Mouse (Mus musculus) MEL (cell line): ENCODE results near the gene Tmc6.

Experiments
- BHLHE40 ChIP-seq: IDR thresholded peaks from 2 replicates; pipeline ENCODE4 v1.6.1; 2012; ENCODE audit warnings: low read depth, mild to moderate bottlenecking, inconsistent platforms, low read length, improper control_type of control experiment, borderline replicate concordance
- CTCF ChIP-seq, 3 experiments: IDR thresholded peaks in 2 of 3; conservative IDR thresholded peaks in 1 of 3; 2 replicates each; pipeline ENCODE4 v1.5.1; 2011 to 2012; ENCODE audit warnings: low read length in 3 of 3, low read depth in 2 of 3, mild to moderate bottlenecking in 2 of 3, improper control_type of control experiment in 1 of 3, inconsistent platforms in 1 of 3, mixed read lengths in 1 of 3, moderate library complexity in 1 of 3; ENCODE audit not compliant: control insufficient read depth in 1 of 3, insufficient read depth in 1 of 3, poor library complexity in 1 of 3, severe bottlenecking in 1 of 3
- ETS1 ChIP-seq: IDR thresholded peaks from 2 replicates; pipeline ENCODE4 v1.6.1; 2012; ENCODE audit warnings: low read depth, mild to moderate bottlenecking, inconsistent platforms, low read length, improper control_type of control experiment, moderate library complexity
- MAX ChIP-seq: IDR thresholded peaks from 2 replicates; pipeline ENCODE4 v1.6.1; 2011; ENCODE audit warnings: low read length, improper control_type of control experiment
- NELFE ChIP-seq: IDR thresholded peaks from 2 replicates; pipeline ENCODE4 v1.6.1; 2011; ENCODE audit warnings: low read depth, low read length, improper control_type of control experiment
- POLR2A ChIP-seq, 2 experiments: IDR thresholded peaks; 2 replicates each; pipeline ENCODE4 v1.6.1; 2011 to 2012; ENCODE audit warnings: low read length in 2 of 2, mild to moderate bottlenecking in 2 of 2, control low read depth in 1 of 2, improper control_type of control experiment in 1 of 2, low read depth in 1 of 2, moderate library complexity in 1 of 2; ENCODE audit not compliant: control insufficient read depth in 1 of 2, insufficient read depth in 1 of 2, poor library complexity in 1 of 2
- SMC3 ChIP-seq: IDR thresholded peaks from 2 replicates; pipeline ENCODE4 v1.6.1; 2011; ENCODE audit warnings: low read depth, low read length, improper control_type of control experiment
- USF1 ChIP-seq: IDR thresholded peaks from 2 replicates; pipeline ENCODE4 v1.6.1; 2014; ENCODE audit warnings: low read depth, mild to moderate bottlenecking, inconsistent platforms, low read length, improper control_type of control experiment, moderate library complexity
- ZC3H11A ChIP-seq: IDR thresholded peaks from 2 replicates; pipeline ENCODE4 v1.6.1; 2012; ENCODE audit warnings: low read depth, mild to moderate bottlenecking, inconsistent platforms, low read length, improper control_type of control experiment

DNA sequence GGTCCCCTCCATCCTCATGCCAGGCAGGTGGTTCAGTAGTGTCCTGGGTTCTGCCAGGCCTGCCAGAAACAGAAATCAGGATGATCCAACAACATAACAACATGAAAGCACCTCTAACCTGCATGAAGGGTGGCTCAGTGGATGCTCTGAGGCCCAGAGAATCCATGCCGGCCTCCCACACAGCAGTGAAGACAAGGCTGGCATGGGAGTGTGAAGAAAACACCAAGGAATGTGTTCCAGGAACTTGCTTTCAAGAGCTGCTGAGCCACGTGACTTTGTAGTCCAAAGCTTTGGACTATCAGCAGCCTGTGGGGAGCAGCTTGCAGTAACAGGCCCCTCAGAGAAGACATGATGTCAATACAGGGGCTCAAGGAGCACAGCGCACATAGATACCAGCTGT, 15.7 kb downstream of the Tmc6 start:
- TF ChIP-seq BHLHE40 (no peak), CTCF (IDR thresholded peaks at IDR 0.05 in 2 of 3, conservative IDR thresholded peaks at IDR 0.05 in 1 of 3; ENCODE audit: control insufficient read depth in 1 of 3, insufficient read depth in 1 of 3, low read depth in 2 of 3, low read length in 3 of 3, poor library complexity in 1 of 3, severe bottlenecking in 1 of 3) (no peak), MAX (no peak), POLR2A (IDR thresholded peaks at IDR 0.05; ENCODE audit: control insufficient read depth in 1 of 2, insufficient read depth in 1 of 2, low read depth in 1 of 2, low read length in 2 of 2, poor library complexity in 1 of 2) (no peak), SMC3 (no peak), ZC3H11A (no peak), ETS1 (no peak), USF1 (no peak), NELFE (no peak)
